Mouse (Mus musculus): Measurements from ENCODE around the gene Vps52.

Vps52 gene

DNA sequence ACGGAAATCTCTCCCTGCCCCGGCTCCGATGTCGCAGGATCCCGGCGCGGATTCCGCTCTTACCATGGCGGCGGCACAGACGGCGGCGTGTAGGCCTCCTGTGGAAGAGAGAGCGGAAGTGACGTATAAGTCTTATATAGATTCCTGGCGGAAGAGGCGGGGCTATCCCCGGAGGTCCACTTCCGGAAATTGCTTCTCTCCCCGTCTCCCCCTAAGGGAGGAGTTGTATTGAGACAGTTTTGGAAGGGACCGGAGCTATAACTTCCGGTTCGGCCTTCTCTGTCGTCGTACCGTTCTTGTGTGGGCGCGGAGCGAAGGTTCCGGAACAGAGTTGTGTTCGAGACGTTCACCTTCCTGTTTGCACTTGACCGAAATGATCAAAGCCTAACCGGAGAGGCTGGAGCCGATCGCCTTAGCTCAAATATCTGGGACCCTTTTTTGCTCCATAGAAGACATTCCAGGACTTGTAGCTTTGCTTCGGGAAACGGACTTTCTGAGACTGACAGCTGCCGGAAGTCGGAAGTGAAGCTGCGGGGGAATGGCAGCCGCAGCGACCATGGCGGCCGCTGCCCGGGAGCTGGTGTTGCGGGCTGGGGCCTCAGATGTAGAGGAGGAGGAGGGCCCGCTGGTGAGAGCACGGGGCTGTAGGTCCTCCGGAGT lies at the start of gene Vps52, which contains the start of gene Rps18:
Gene Vps52, plus strand, starts transcription at position 258 of the 660 bp plus-strand sequence.
Gene Rps18, minus strand, starts transcription at position 447 of the 660 bp plus-strand sequence.
- DNase-seq (ENCODE audit: low read depth, low spot score), result peak; percentile 99

DNA sequence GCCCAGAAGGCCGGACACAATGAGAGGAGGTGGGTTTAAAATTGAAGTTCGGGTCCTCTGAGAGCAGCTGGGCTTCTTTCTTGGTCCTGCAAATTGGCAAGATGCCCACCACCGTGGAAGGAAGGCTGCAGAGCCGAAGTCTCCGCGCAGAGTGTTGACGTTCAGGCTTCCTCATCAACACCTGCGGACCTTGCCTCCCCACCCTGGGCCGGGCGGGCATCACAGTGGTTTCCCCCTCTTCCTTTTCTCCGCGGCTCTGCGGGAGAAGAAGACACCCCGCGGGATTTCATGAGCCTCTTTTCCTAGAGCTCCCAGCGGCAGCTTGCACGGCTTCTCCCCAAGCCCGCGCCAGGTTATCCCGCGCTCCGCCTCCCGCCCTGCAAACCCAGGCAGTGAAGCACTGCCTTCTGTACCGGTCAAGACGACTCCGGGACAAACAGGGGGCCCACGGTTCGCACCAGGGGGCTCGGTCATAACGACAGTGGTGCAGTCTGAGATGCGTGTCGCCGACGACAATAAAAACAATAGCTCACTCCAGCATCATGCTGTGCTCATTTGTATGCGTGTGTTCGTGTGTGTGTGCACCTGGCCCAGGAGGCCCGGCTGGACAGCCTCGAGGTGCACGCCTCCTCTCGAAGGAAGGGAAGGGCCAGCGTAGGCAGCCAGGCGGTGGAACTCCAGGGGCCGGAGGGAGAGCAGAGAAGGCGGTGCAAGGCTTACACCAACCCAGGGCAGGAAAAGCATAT lies 47.1 kb upstream of the Vps52 start:
- peak; percentile 75 for DNase-seq (ENCODE audit: low read depth, low spot score)

GRCm38 (mm10) chr17:33909077-33909868 lies 46.3 kb upstream of the Vps52 start, which contains the start of gene Daxx:
TSS of gene Daxx (plus strand) at chr17:33909414.
- peak; percentile 98 for DNase-seq (ENCODE audit: low read depth, low spot score)

DNA sequence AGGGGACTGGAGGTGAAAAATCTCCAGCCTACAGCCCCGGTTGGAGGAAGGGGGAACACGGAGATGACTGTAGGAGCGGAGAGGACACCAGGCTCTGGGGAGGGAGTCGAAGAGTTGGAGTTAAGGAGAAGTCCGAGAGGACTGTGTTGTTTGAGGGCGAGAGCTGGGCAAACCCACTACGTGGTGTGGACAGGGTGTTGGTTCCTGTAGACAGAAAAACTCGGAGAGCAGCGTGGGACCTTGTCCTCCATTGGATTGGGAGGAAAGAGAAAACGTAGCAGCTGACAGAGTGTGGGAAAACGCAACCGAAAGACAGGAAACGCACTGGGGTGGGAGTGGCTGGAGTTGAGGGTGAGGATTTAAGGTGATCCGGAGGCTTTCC lies 45.8 kb upstream of the Vps52 start:
- peak; percentile 82 for DNase-seq (ENCODE audit: low read depth, low spot score)

GRCm38 (mm10) chr17:33910346-33911051 lies 45.1 kb upstream of the Vps52 start:
- peak; percentile 52 for DNase-seq (ENCODE audit: low read depth, low spot score)

- peak; percentile 40 for DNase-seq (ENCODE audit: low read depth, low spot score)
These were observed 44.4 kb upstream of the Vps52 start for GRCm38 (mm10) chr17:33911052-33911812.

DNA sequence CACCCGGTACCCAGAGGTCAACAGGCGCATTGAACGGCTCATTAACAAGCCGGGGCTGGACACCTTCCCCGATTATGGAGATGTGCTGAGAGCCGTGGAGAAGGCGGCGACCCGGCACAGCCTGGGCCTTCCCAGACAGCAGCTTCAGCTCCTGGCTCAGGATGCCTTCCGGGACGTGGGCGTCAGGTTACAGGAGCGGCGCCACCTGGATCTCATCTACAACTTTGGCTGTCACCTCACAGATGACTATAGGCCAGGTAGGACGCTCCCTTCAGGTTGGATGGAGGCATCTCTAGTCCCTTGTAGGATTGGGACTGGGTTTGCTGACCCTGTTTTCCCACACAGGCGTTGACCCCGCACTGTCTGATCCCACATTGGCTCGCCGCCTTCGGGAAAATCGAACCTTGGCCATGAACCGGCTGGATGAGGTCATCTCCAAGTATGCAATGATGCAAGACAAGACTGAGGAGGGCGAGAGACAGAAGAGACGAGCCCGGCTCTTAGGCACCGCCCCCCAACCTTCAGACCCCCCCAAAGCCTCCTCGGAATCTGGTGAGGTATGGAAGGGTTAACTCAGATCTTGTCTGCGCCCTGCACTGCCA lies 43.7 kb upstream of the Vps52 start:
- peak; percentile 56 for DNase-seq (ENCODE audit: low read depth, low spot score)

GRCm38 (mm10) chr17:33913264-33913663 lies 42.3 kb upstream of the Vps52 start:
- no peak for DNase-seq (ENCODE audit: low read depth, low spot score)

DNA sequence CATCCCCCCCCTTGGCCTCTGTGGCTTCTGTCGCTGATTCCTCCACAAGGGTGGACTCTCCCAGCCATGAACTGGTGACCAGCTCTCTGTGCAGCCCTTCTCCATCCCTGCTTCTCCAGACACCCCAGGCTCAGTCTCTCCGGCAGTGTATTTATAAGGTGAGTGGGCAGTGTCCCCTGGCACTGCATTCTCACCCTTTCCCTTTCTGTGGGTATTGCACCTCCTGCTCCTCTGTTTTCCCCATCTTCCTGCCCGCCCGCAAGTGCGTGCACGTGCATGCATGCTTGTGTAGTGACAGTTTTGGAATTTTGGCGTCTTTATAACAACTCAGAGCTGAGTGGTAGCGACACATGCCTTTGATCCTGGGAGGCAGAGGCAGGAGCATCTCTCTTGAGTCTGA lies 41.7 kb upstream of the Vps52 start:
- DNase-seq (ENCODE audit: low read depth, low spot score), result no peak

GRCm38 (mm10) chr17:33914969-33915391 lies 40.6 kb upstream of the Vps52 start:
- DNase-seq (ENCODE audit: low read depth, low spot score), result peak; percentile 88

- peak; percentile 100 for DNase-seq (ENCODE audit: low read depth, low spot score)
These were observed 39.9 kb upstream of the Vps52 start, which contains the start of the genes Tapbp and Zbtb22 for GRCm38 (mm10) chr17:33915671-33916250. TSS of gene Tapbp (plus strand) at chr17:33915899. TSS of gene Zbtb22 (plus strand) at chr17:33915904.

GRCm38 (mm10) chr17:33916294-33916693 lies 39.3 kb upstream of the Vps52 start:
- DNase-seq (ENCODE audit: low read depth, low spot score), result peak; percentile 80

DNA sequence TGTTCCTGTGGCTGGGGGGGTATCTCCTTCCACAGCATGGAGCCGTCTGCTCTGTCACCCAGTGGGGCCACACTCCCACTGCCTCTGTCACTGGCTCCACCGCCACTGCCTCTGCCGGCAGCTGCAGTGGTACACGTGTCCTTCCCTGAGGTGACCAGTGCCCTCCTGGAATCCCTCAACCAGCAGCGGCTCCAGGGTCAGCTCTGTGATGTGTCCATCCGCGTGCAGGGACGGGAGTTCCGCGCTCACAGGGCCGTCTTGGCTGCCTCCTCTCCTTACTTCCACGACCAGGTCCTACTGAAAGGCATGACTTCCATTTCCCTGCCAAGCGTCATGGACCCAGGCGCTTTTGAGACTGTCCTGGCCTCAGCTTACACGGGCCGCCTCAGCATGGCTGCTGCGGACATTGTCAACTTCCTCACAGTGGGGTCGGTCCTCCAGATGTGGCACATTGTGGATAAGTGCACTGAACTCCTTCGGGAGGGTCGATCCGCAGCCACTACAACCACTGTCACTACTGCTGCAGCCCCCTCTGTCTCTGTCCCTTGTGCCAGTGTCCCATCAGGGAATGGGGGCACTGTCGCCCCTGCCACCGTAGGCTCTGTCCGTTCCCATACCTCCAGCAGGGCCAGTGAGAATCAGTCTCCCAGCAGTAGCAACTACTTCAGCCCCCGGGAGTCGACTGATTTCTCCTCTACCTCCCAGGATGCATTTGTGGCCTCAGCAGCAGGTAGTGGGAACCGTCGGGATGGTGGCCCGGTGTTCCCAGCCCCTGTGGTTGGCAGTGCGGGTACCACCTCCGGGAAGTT lies 38.6 kb upstream of the Vps52 start:
- DNase-seq (ENCODE audit: low read depth, low spot score), result no peak

DNA sequence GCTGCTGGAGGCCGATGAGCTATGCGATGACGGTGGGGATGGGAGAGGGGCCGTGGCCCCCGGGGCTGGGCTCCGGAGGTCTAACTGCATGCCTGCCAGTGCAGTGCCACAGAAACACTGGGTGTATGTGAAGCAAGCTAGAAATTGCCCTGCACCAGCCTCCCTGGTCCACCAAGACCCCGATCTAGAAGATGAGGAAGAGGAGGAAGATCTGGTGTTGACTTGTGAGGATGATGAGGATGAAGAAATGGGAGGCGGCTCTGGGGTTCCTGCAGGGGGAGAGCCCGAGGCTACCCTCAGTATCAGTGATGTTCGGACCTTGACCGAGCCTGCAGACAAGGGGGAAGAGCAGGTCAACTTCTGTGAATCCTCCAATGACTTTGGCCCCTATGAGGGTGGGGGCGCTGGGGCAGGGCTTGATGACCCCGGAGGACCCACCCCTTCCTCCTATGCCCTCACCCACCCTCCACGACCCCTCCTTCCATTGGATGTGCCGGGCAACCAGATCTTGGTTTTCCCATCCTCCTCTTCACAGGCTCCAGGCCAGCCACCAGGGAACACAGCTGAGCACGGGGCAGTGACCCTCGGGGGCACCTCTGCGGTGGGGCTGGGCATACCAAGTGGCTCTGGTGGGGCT lies 37.8 kb upstream of the Vps52 start:
- no peak for DNase-seq (ENCODE audit: low read depth, low spot score)

DNA sequence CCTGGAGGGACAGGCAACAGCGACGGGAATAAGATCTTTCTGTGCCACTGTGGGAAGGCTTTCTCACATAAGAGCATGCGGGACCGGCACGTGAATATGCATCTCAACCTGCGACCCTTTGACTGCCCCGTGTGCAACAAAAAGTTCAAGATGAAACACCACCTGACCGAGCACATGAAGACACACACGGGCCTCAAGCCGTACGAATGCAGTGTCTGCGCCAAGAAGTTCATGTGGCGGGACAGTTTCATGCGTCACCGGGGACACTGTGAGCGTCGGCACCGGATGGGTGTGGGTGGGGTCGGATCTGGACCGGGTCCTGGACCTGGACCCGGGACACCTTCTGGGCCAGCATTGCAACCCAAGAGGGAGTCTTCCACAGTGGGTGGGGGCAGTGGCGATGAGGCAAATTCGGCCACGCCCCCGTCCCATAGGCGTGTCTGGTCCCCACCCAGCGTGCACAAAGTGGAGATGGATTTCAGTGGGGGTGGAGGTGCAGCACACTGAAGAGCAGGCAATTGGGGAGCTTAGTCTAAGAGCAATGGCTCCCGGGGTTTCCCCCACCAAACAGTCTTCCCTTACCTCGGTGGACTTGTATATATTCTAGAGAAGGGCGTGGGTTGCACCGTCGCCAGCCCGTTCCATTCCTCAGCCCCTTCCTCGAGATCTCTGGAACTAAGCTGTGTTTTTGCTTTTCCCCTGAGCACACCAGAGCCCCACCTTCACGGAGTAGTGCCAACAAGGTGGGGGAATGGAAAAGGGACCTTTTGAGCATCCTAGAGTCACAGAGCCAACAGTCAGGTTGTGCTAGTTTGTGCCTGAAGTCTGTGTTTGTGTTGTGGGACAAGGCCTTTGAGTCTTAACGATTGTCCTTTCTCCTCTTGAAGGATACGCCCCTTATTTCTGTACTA lies 37.1 kb upstream of the Vps52 start:
- DNase-seq (ENCODE audit: low read depth, low spot score), result peak; percentile 69

GRCm38 (mm10) chr17:33919351-33920281 lies 36.0 kb upstream of the Vps52 start:
- DNase-seq (ENCODE audit: low read depth, low spot score), result peak; percentile 89

All from R1 (cell line).